Mouse (Mus musculus): Measurements from ENCODE around the gene Pgls. TPM values are rescaled to one million over a fixed set of nuclear protein-coding genes. Genes with fewer than 3 reads are reported as not detected.

Pgls gene
- polyA plus RNA-seq, 1 experiment from 2014 or later = 239 TPM

Small RNA genes within 50 kb of the gene (microRNA-seq; reads per million reads assigned to microRNA genes)
- gene Mir6769b (ENCODE audit: borderline number of aligned reads) = not detected

Other genes with a start within 250 kb of the Pgls start
- 106 and 115 TPM in 2 replicates for gene Use1, start 225.3 kb upstream of the Pgls start, polyA plus RNA-seq (2014; fragmentation: Nextera tagmentation; extraction: Ambion mirVana)
- gene Ocel1, start 220.9 kb upstream of the Pgls start, polyA plus RNA-seq (2014; fragmentation: Nextera tagmentation; extraction: Ambion mirVana) = 3.8 and 4.0 TPM in 2 replicates
- 57.2 and 61.9 TPM in 2 replicates for gene Nr2f6, start 210.2 kb upstream of the Pgls start, polyA plus RNA-seq (2014; fragmentation: Nextera tagmentation; extraction: Ambion mirVana)
- gene Ushbp1, start 196.4 kb upstream of the Pgls start, polyA plus RNA-seq (2014; fragmentation: Nextera tagmentation; extraction: Ambion mirVana) = 9.4 and 11.3 TPM in 2 replicates
- gene Babam1, start 195.3 kb upstream of the Pgls start, polyA plus RNA-seq (2014; fragmentation: Nextera tagmentation; extraction: Ambion mirVana) = 79.6 and 85.2 TPM in 2 replicates
- gene Ankle1, start 186.2 kb upstream of the Pgls start, polyA plus RNA-seq (2014; fragmentation: Nextera tagmentation; extraction: Ambion mirVana) = 13.0 and 16.4 TPM in 2 replicates
- 47.9 and 49.4 TPM in 2 replicates for gene Abhd8, start 128.5 kb upstream of the Pgls start, polyA plus RNA-seq (2014; fragmentation: Nextera tagmentation; extraction: Ambion mirVana)
- gene Mrpl34, start 127.2 kb upstream of the Pgls start, polyA plus RNA-seq (2014; fragmentation: Nextera tagmentation; extraction: Ambion mirVana) = 115 and 123 TPM in 2 replicates
- 100 and 105 TPM in 2 replicates for gene Dda1, start 123.0 kb upstream of the Pgls start, polyA plus RNA-seq (2014; fragmentation: Nextera tagmentation; extraction: Ambion mirVana)
- gene Ano8, start 106.2 kb upstream of the Pgls start, polyA plus RNA-seq (2014; fragmentation: Nextera tagmentation; extraction: Ambion mirVana) = 2.0 and 2.1 TPM in 2 replicates
- gene Gtpbp3, start 104.1 kb upstream of the Pgls start, polyA plus RNA-seq (2014; fragmentation: Nextera tagmentation; extraction: Ambion mirVana) = 5.3 and 6.8 TPM in 2 replicates
- gene Plvap, start 80.4 kb upstream of the Pgls start, polyA plus RNA-seq (2014; fragmentation: Nextera tagmentation; extraction: Ambion mirVana) = 53.5 and 59.0 TPM in 2 replicates
- gene Ccdc194, start 66.5 kb upstream of the Pgls start, polyA plus RNA-seq (2014; fragmentation: Nextera tagmentation; extraction: Ambion mirVana) = 2.4 and 3.5 TPM in 2 replicates
- gene Bst2, start 54.7 kb upstream of the Pgls start, polyA plus RNA-seq (2014; fragmentation: Nextera tagmentation; extraction: Ambion mirVana) = 16.0 and 16.2 TPM in 2 replicates
- gene Mvb12a, start 49.3 kb upstream of the Pgls start, polyA plus RNA-seq (2014; fragmentation: Nextera tagmentation; extraction: Ambion mirVana) = 85.4 and 95.3 TPM in 2 replicates
- 1.1 and 1.4 TPM in 2 replicates for gene Tmem221, start 33.3 kb upstream of the Pgls start, polyA plus RNA-seq (2014; fragmentation: Nextera tagmentation; extraction: Ambion mirVana)
- gene Nxnl1, start 25.6 kb upstream of the Pgls start, polyA plus RNA-seq (2014; fragmentation: Nextera tagmentation; extraction: Ambion mirVana) = 0.07 TPM in 1 of 2 replicates, not detected in the other
- 15.5 and 20.4 TPM in 2 replicates for gene Slc27a1, start 23.3 kb upstream of the Pgls start, polyA plus RNA-seq (2014; fragmentation: Nextera tagmentation; extraction: Ambion mirVana)
- 2.3 and 3.5 TPM in 2 replicates for gene Fam129c, start 5.5 kb downstream of the Pgls start, polyA plus RNA-seq (2014; fragmentation: Nextera tagmentation; extraction: Ambion mirVana)
- gene Colgalt1, start 18.8 kb downstream of the Pgls start, polyA plus RNA-seq (2014; fragmentation: Nextera tagmentation; extraction: Ambion mirVana) = 107 and 112 TPM in 2 replicates
- gene Unc13a, start 79.6 kb downstream of the Pgls start, polyA plus RNA-seq (2014; fragmentation: Nextera tagmentation; extraction: Ambion mirVana) = 1.1 and 1.4 TPM in 2 replicates
- 4.8 and 5.2 TPM in 2 replicates for gene Jak3, start 84.1 kb downstream of the Pgls start, polyA plus RNA-seq (2014; fragmentation: Nextera tagmentation; extraction: Ambion mirVana)
- 1.0 TPM in 1 of 2 replicates, not detected in the other for gene Insl3, start 97.0 kb downstream of the Pgls start, polyA plus RNA-seq (2014; fragmentation: Nextera tagmentation; extraction: Ambion mirVana)
- gene B3gnt3, start 109.6 kb downstream of the Pgls start, polyA plus RNA-seq (2014; fragmentation: Nextera tagmentation; extraction: Ambion mirVana) = 0.84 and 0.87 TPM in 2 replicates
- 2.6 and 2.7 TPM in 2 replicates for gene Fcho1, start 133.5 kb downstream of the Pgls start, polyA plus RNA-seq (2014; fragmentation: Nextera tagmentation; extraction: Ambion mirVana)

Measured in embryonic facial prominence, embryonic 14.5 days (tissue).